Mouse (Mus musculus) MEL (cell line): Measurements from ENCODE around the gene Hfm1. TPM values are rescaled to one million over a fixed set of nuclear protein-coding genes. Genes with fewer than 3 reads are reported as not detected.
A peak's percentile ranks its signal among the peaks of the same experiment; 100 is the strongest.

Experiments
- DNase-seq: peaks from one replicate; pipeline ENCODE4 v3.0.0; 2011; ENCODE audit warnings: low read depth, low spot score
- H3K27ac ChIP-seq: 2 replicates; pipeline ENCODE4 v1.5.1; 2012; ENCODE audit warnings: low read depth, mild to moderate bottlenecking, control low read depth, low read length, moderate library complexity; ENCODE audit not compliant: control insufficient read depth
- H3K27me3 ChIP-seq, 2 experiments: fragments of 150-350 bp in 1 of 2; sonication (generic) in 1 of 2; 2 replicates each; pipeline ENCODE4 v1.6.1; 2012; ENCODE audit warnings: low read length in 2 of 2, mild to moderate bottlenecking in 2 of 2, improper control_type of control experiment in 1 of 2, moderate library complexity in 1 of 2; ENCODE audit not compliant: insufficient read depth in 2 of 2, control insufficient read depth in 1 of 2
- H3K36me3 ChIP-seq, 2 experiments: 2 replicates each; pipeline ENCODE4 v1.6.1; 2012 to 2014; ENCODE audit warnings: low read length in 2 of 2, improper control_type of control experiment in 1 of 2, inconsistent platforms in 1 of 2, mild to moderate bottlenecking in 1 of 2; ENCODE audit not compliant: insufficient read depth in 2 of 2, control insufficient read depth in 1 of 2
- H3K4me1 ChIP-seq, 2 experiments: fragments of 150-350 bp in 1 of 2; sonication (generic) in 1 of 2; 2 replicates each; pipeline ENCODE4 v1.6.1; 2012; ENCODE audit warnings: low read length in 2 of 2, improper control_type of control experiment in 1 of 2, mild to moderate bottlenecking in 1 of 2; ENCODE audit not compliant: insufficient read depth in 2 of 2, control insufficient read depth in 1 of 2
- H3K4me3 ChIP-seq, 2 experiments: fragments of 150-350 bp in 1 of 2; sonication (generic) in 1 of 2; 2 replicates each; pipeline ENCODE4 v1.5.1; 2012; ENCODE audit warnings: low read depth in 2 of 2, low read length in 2 of 2, mild to moderate bottlenecking in 2 of 2, moderate library complexity in 2 of 2, control low read depth in 1 of 2, improper control_type of control experiment in 1 of 2; ENCODE audit not compliant: control insufficient read depth in 1 of 2, insufficient read depth in 1 of 2
- H3K79me2 ChIP-seq: 2 replicates; pipeline ENCODE4 v1.6.1; 2012; ENCODE audit warnings: mild to moderate bottlenecking, low read length, moderate library complexity; ENCODE audit not compliant: control insufficient read depth, poor library complexity, insufficient read depth
- H3K9ac ChIP-seq: 2 replicates; pipeline ENCODE4 v1.6.1; 2012; ENCODE audit warnings: low read depth, mild to moderate bottlenecking, control low read depth, low read length, moderate library complexity; ENCODE audit not compliant: control insufficient read depth, poor library complexity, severe bottlenecking
- H3K9me3 ChIP-seq: fragments of 150-350 bp; sonication (generic); replicated peaks from 2 replicates; pipeline ENCODE4 v1.6.1; 2012; ENCODE audit warnings: mild to moderate bottlenecking, low read length, improper control_type of control experiment, moderate library complexity; ENCODE audit not compliant: insufficient read depth
- CHD1 ChIP-seq: IDR thresholded peaks from 2 replicates; pipeline ENCODE4 v1.6.1; 2012; ENCODE audit warnings: low read depth, mild to moderate bottlenecking, inconsistent platforms, low read length, improper control_type of control experiment
- CHD2 ChIP-seq: IDR thresholded peaks from 2 replicates; pipeline ENCODE4 v1.6.1; 2011; ENCODE audit warnings: low read length, improper control_type of control experiment
- E2F4 ChIP-seq: IDR thresholded peaks from 2 replicates; pipeline ENCODE4 v1.6.1; 2011; ENCODE audit warnings: low read depth, low read length, improper control_type of control experiment, borderline replicate concordance
- ELF1 ChIP-seq: IDR thresholded peaks from 2 replicates; pipeline ENCODE4 v1.6.1; 2014; ENCODE audit warnings: low read depth, mild to moderate bottlenecking, inconsistent platforms, low read length, improper control_type of control experiment, moderate library complexity
- EP300 ChIP-seq, 2 experiments: IDR thresholded peaks; 2 replicates each; pipeline ENCODE4 v1.6.1; 2011; ENCODE audit warnings: improper control_type of control experiment in 2 of 2, low read length in 2 of 2, low read depth in 1 of 2, mild to moderate bottlenecking in 1 of 2
- ETS1 ChIP-seq: IDR thresholded peaks from 2 replicates; pipeline ENCODE4 v1.6.1; 2012; ENCODE audit warnings: low read depth, mild to moderate bottlenecking, inconsistent platforms, low read length, improper control_type of control experiment, moderate library complexity
- GABPA ChIP-seq: IDR thresholded peaks from 2 replicates; pipeline ENCODE4 v1.6.1; 2012; ENCODE audit warnings: low read depth, mild to moderate bottlenecking, inconsistent platforms, low read length, improper control_type of control experiment, moderate library complexity
- HCFC1 ChIP-seq: IDR thresholded peaks from 2 replicates; pipeline ENCODE4 v1.6.1; 2012; ENCODE audit warnings: low read depth, mild to moderate bottlenecking, inconsistent platforms, low read length, improper control_type of control experiment, moderate library complexity
- KAT2A ChIP-seq: conservative IDR thresholded peaks from 2 replicates; pipeline ENCODE4 v1.6.1; 2012; ENCODE audit warnings: low read depth, low read length, improper control_type of control experiment, inconsistent platforms
- MAFK ChIP-seq: IDR thresholded peaks from 2 replicates; pipeline ENCODE4 v1.6.1; 2011; ENCODE audit warnings: low read depth, mild to moderate bottlenecking, low read length, improper control_type of control experiment, borderline replicate concordance
- MAX ChIP-seq: IDR thresholded peaks from 2 replicates; pipeline ENCODE4 v1.6.1; 2011; ENCODE audit warnings: low read length, improper control_type of control experiment
- MAZ ChIP-seq: IDR thresholded peaks from 2 replicates; pipeline ENCODE4 v1.6.1; 2012; ENCODE audit warnings: low read depth, mild to moderate bottlenecking, inconsistent platforms, low read length, improper control_type of control experiment
- MEF2A ChIP-seq: IDR thresholded peaks from 2 replicates; pipeline ENCODE4 v1.6.1; 2014; ENCODE audit warnings: low read depth, mild to moderate bottlenecking, inconsistent platforms, low read length, improper control_type of control experiment; ENCODE audit not compliant: poor library complexity, insufficient replicate concordance, severe bottlenecking; ENCODE audit errors: extremely low read depth
- MXI1 ChIP-seq: IDR thresholded peaks from 2 replicates; pipeline ENCODE4 v1.6.1; 2011; ENCODE audit warnings: mild to moderate bottlenecking, low read depth, low read length, improper control_type of control experiment
- MYB ChIP-seq: IDR thresholded peaks from 2 replicates; pipeline ENCODE4 v1.6.1; 2011; ENCODE audit warnings: mild to moderate bottlenecking, low read depth, low read length, improper control_type of control experiment
- MYC ChIP-seq: IDR thresholded peaks from 2 replicates; pipeline ENCODE4 v1.6.1; 2011; ENCODE audit warnings: low read depth, mild to moderate bottlenecking, low read length, improper control_type of control experiment, moderate library complexity
- NELFE ChIP-seq: IDR thresholded peaks from 2 replicates; pipeline ENCODE4 v1.6.1; 2011; ENCODE audit warnings: low read depth, low read length, improper control_type of control experiment
- NRF1 ChIP-seq: IDR thresholded peaks from 2 replicates; pipeline ENCODE4 v1.6.1; 2014; ENCODE audit warnings: low read depth, mild to moderate bottlenecking, inconsistent platforms, low read length, improper control_type of control experiment, moderate library complexity; ENCODE audit not compliant: poor library complexity, insufficient read depth, severe bottlenecking
- POLR2A ChIP-seq, 2 experiments: IDR thresholded peaks; 2 replicates each; pipeline ENCODE4 v1.6.1; 2011 to 2012; ENCODE audit warnings: low read length in 2 of 2, mild to moderate bottlenecking in 2 of 2, control low read depth in 1 of 2, improper control_type of control experiment in 1 of 2, low read depth in 1 of 2, moderate library complexity in 1 of 2; ENCODE audit not compliant: control insufficient read depth in 1 of 2, insufficient read depth in 1 of 2, poor library complexity in 1 of 2
- POLR2AphosphoS2 ChIP-seq: IDR thresholded peaks from 2 replicates; pipeline ENCODE4 v1.6.1; 2011; ENCODE audit warnings: low read length, improper control_type of control experiment
- POLR2AphosphoS5 ChIP-seq: IDR thresholded peaks from 2 replicates; pipeline ENCODE4 v1.6.1; 2012; ENCODE audit warnings: low read depth, borderline replicate concordance, mild to moderate bottlenecking, inconsistent platforms, low read length, moderate library complexity, mixed read lengths
- RAD21 ChIP-seq: IDR thresholded peaks from 2 replicates; pipeline ENCODE4 v1.6.1; 2011; ENCODE audit warnings: mild to moderate bottlenecking, low read depth, low read length, improper control_type of control experiment
- RCOR1 ChIP-seq: IDR thresholded peaks from 2 replicates; pipeline ENCODE4 v1.6.1; 2012; ENCODE audit warnings: low read depth, mild to moderate bottlenecking, inconsistent platforms, low read length, improper control_type of control experiment
- SIN3A ChIP-seq: IDR thresholded peaks from 2 replicates; pipeline ENCODE4 v1.6.1; 2012; ENCODE audit warnings: low read length, improper control_type of control experiment, inconsistent platforms
- SMC3 ChIP-seq: IDR thresholded peaks from 2 replicates; pipeline ENCODE4 v1.6.1; 2011; ENCODE audit warnings: low read depth, low read length, improper control_type of control experiment
- TAL1 ChIP-seq: IDR thresholded peaks from 2 replicates; pipeline ENCODE4 v1.6.1; 2012; ENCODE audit warnings: mild to moderate bottlenecking, inconsistent platforms, low read length, moderate library complexity, mixed read lengths
- UBTF ChIP-seq: IDR thresholded peaks from 2 replicates; pipeline ENCODE4 v1.6.1; 2012; ENCODE audit warnings: low read depth, mild to moderate bottlenecking, inconsistent platforms, low read length, improper control_type of control experiment, moderate library complexity, borderline replicate concordance; ENCODE audit not compliant: insufficient read depth
- USF2 ChIP-seq, 2 experiments: IDR thresholded peaks; 2 replicates each; pipeline ENCODE4 v1.6.1; 2011 to 2012; ENCODE audit warnings: improper control_type of control experiment in 2 of 2, low read length in 2 of 2, borderline replicate concordance in 1 of 2, inconsistent platforms in 1 of 2, low read depth in 1 of 2, mild to moderate bottlenecking in 1 of 2; ENCODE audit not compliant: insufficient read depth in 1 of 2
- ZC3H11A ChIP-seq: IDR thresholded peaks from 2 replicates; pipeline ENCODE4 v1.6.1; 2012; ENCODE audit warnings: low read depth, mild to moderate bottlenecking, inconsistent platforms, low read length, improper control_type of control experiment
- ZMIZ1 ChIP-seq: IDR thresholded peaks from 2 replicates; pipeline ENCODE4 v1.6.1; 2012; ENCODE audit warnings: low read depth, mild to moderate bottlenecking, inconsistent platforms, low read length, improper control_type of control experiment, moderate library complexity
- ZNF384 ChIP-seq: IDR thresholded peaks from 2 replicates; pipeline ENCODE4 v1.6.1; 2012; ENCODE audit warnings: low read depth, mild to moderate bottlenecking, inconsistent platforms, low read length, improper control_type of control experiment
- polyA plus RNA-seq, 2 experiments: library from polyadenylated mRNA; stranded (reverse) in 1 of 2; unstranded in 1 of 2; fragments of >175 nt in 1 of 2; fragments of >200 nt in 1 of 2; gene quantifications; 2 replicates each; pipeline versions ENCODE4 v1.2.1 to v1.2.4; 2012; ENCODE audit warnings: low replicate concordance in 2 of 2, low read depth in 1 of 2; ENCODE audit not compliant: insufficient read length in 2 of 2, insufficient read depth in 1 of 2, missing spikeins in 1 of 2
- total RNA-seq: library from RNA; depleted of rRNA; stranded (reverse); fragments of 300-350 nt; gene quantifications from 2 replicates; pipeline ENCODE4 v1.2.3, GENCODE M21; 2012

The Hfm1 gene
- total and polyA plus RNA-seq, 3 experiments = not detected

DNA sequence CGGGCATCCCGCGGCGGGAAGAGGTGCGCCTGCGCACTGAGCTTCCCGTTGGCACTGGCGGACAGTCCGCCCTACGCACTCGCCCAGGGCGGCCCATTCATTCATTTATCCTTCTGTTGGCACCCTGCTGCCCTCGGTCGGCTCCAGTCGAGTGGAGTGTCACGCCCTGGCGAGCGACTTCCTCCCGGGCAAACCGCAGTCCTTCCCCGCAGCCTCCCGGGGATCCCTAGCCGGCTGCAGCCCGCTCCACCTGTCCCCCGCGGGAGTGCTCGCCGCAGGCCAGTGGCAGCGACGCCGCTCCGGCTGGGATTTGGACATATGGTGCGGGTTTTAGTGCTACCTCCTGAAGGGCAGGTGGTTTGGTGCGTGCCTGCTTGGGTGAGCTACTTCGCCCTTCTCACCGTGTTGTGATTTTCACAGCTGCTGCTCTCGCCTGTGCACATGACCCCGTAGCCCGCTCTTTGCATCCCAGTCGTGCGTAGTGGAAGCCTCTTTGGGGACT lies 38.4 kb upstream of the Hfm1 start (continued):
- TF ChIP-seq POLR2A (IDR thresholded peaks at IDR 0.05; ENCODE audit: control insufficient read depth in 1 of 2, insufficient read depth in 1 of 2, low read depth in 1 of 2, low read length in 2 of 2, poor library complexity in 1 of 2) (peak; percentile 40 to 45; a peak in 3 of 4 replicates), MYC (no peak)

DNA sequence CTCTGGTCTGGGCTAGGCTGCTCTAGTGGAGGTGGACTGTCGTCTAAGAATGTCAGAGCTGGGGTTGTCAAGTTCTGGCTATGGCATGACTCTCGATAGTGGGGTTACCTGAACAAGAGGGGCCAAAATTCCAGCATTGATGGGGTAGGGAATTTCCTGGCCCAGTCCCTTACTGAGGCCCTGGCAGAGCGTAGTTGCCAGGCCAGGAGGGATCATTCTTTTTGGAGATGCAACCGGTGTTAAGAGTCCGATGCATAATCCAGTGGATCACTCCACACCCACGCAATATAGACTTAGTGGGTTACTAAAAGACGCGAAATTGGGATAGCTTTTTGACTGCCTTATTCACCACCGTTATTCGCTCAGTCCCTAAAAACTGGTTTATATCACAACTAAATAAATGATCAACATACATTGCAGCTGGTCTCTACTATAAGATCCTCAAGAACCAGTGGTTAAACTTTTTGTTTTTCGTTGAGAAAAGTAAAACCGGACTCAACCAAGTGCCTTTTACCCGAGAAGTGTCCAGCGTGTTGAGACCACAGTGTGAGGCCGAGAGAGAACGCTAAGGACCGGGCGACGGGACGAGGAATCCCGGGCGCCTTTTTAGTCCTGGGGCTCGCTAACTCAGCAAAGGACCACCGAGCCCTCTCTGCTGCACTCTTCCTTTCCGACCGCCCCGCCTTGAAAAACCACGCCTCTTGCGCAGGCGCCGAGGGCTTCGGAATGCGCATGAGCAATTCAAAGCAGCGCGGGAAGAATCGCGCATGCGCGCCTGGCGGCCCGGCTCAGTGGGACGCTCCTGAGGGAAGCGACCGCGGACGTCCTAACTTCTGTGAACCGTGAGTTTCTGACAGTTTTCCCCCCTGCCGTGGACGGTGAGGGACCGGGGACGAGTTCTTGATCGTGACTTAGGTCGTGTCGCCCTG lies 37.7 kb upstream of the Hfm1 start, which contains the start of gene Cdc7:
TSS of gene Cdc7 (plus strand) at position 739 of the 929 bp plus-strand sequence.
- H3K27me3 ChIP-seq = no peaks in the 10 kb centered on the region
- H3K4me1 ChIP-seq = peaks cover 0 to 12% of the 10 kb centered on the region in 2 experiments; a peak in 3 of 4 replicates
- H3K9me3 ChIP-seq = no peaks in the 10 kb centered on the region
- peaks cover 24% of the 10 kb centered on the region for H3K79me2 ChIP-seq
- peak within 1 kb of the TSS; percentile 85 for H3K27ac ChIP-seq
- peaks cover 10 to 18% of the 10 kb centered on the region in 2 experiments; a peak in 3 of 4 replicates for H3K36me3 ChIP-seq
- peak within 1 kb of the TSS; percentile 93 for H3K9ac ChIP-seq
- DNase-seq = peak; percentile 94
- H3K4me3 ChIP-seq = peak within 1 kb of the TSS; percentile 61 to 94
- TF ChIP-seq ELF1 = no peak
- 0 out of 2 replicates have a peak, but pooled peaks have one; percentile 9 for TF ChIP-seq KAT2A
- no peak for TF ChIP-seq MAFK
- TF ChIP-seq SIN3A = 0 out of 2 replicates have a peak, but pooled peaks have one; percentile 1
- TF ChIP-seq EP300 (IDR thresholded peaks at IDR 0.05; ENCODE audit: low read depth in 1 of 2, low read length in 2 of 2) = no peak
- TF ChIP-seq MXI1 = 0 out of 2 replicates have a peak, but pooled peaks have one; percentile 54
- TF ChIP-seq CHD1 = no peak
- peak; percentile 98 for TF ChIP-seq E2F4
- TF ChIP-seq TAL1 = no peak
- TF ChIP-seq CHD2 = no peak
- peak; percentile 73 for TF ChIP-seq HCFC1
- no peak for TF ChIP-seq MAZ
- TF ChIP-seq POLR2A (IDR thresholded peaks at IDR 0.05; ENCODE audit: control insufficient read depth in 1 of 2, insufficient read depth in 1 of 2, low read depth in 1 of 2, low read length in 2 of 2, poor library complexity in 1 of 2) = peak; percentile 84 to 96; a peak in 3 of 4 replicates
- TF ChIP-seq RCOR1 = no peak
- peak; percentile 85; the same call in 1 of the 2 replicates for TF ChIP-seq POLR2AphosphoS2
- TF ChIP-seq ETS1 = no peak
- TF ChIP-seq MAX = no peak
- TF ChIP-seq UBTF = no peak
- no peak for TF ChIP-seq ZC3H11A
- TF ChIP-seq POLR2AphosphoS5 = no peak
- no peak for TF ChIP-seq ZNF384
- no peak for TF ChIP-seq RAD21
- TF ChIP-seq ZMIZ1 = peak; percentile 14
- no peak for TF ChIP-seq MEF2A
- no peak for TF ChIP-seq MYC
- TF ChIP-seq USF2 (IDR thresholded peaks at IDR 0.05; ENCODE audit: borderline replicate concordance in 1 of 2, insufficient read depth in 1 of 2, low read depth in 1 of 2, low read length in 2 of 2) = no peak
- no peak for TF ChIP-seq GABPA
- no peak for TF ChIP-seq SMC3
- TF ChIP-seq MYB = no peak
- no peak; the same call in none of the 2 replicates for TF ChIP-seq NELFE
- peak; percentile 85 for TF ChIP-seq NRF1
